Mouse (Mus musculus): Measurements from ENCODE around the gene Msantd2.

Gene Msantd2

DNA sequence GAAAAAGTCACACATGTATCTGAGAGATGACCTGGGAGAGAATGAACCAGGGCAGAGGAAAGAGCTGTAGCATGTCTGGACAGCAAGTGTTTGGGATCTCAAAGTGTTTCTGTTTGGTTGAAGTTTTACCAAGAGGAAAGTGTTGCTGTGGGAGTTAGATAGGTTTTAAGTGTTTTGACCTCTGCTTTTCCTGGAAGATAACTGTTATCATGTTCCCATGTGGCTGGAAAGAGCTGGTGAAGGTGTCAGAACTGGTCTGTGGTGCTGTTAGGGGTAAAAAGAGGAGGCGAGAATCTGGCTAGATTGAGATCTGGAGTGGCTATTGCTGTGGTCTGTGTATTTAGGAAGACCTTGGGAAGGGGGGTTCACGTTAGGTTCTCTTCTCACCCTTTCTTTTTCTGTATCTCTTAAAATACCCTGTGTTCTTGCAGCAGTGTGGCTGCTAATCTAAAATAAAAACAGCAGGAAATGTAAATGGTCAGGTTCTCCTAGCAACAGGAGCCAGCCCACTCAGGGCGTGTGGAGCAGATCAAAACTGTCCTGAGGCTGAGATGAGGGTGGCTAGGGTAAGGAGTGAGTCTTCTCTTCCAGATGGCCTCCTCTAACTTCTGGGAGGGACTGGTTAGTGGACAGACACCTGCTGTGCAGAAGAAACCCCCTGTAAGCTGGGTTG lies 83.2 kb downstream of the Msantd2 start:
- no peak for DNase-seq

All from retina, postnatal 1 day (tissue).